Mouse (Mus musculus): ENCODE results near the gene Armh4. TPM values are rescaled to one million over a fixed set of nuclear protein-coding genes. Genes with fewer than 3 reads are reported as not detected.

Gene Armh4
- total RNA-seq, 2 experiments from 2014 or later = 28.4 to 28.5 TPM

GRCm38 (mm10) chr14:49743946-49744526 lies 39.1 kb downstream of the Armh4 start:
- no peak for DNase-seq (ENCODE audit: extremely low spot score in 1 of 2, low spot score in 2 of 2)
- intact Hi-C loops (cut with DNase I) = no loop called here

GRCm38 (mm10) chr14:49739328-49739727 lies 43.9 kb downstream of the Armh4 start:
- intact Hi-C loops (cut with DNase I) = no loop called here
- DNase-seq (ENCODE audit: extremely low spot score in 1 of 2, low spot score in 2 of 2) = no peak

GRCm38 (mm10) chr14:49738441-49739088 lies 44.6 kb downstream of the Armh4 start:
- DNase-seq (ENCODE audit: extremely low spot score in 1 of 2, low spot score in 2 of 2) = no peak
- intact Hi-C loops (cut with DNase I) = no loop called here

- peak in 1 of 2 experiments; percentile 35 for DNase-seq (ENCODE audit: extremely low spot score in 1 of 2, low spot score in 2 of 2)
- intact Hi-C loops (cut with DNase I) = no loop called here
Observed at GRCm38 (mm10) chr14:49733950-49734349, 49.2 kb downstream of the Armh4 start.

GRCm38 (mm10) chr14:49723361-49724054 lies 59.7 kb downstream of the Armh4 start:
- intact Hi-C loops (cut with DNase I) = loop anchor here (5.0 to 10.0 kb wide), 2 partner anchors 59 to 486 kb away; no protein-coding TSS in a partner anchor
- peak; percentile 21 to 27 for DNase-seq (ENCODE audit: extremely low spot score in 1 of 2, low spot score in 2 of 2)

GRCm38 (mm10) chr14:49722782-49723181 lies 60.4 kb downstream of the Armh4 start:
- DNase-seq (ENCODE audit: extremely low spot score in 1 of 2, low spot score in 2 of 2) = no peak
- intact Hi-C loops (cut with DNase I) = loop anchor here (5.0 to 10.0 kb wide), 2 partner anchors 58 to 485 kb away; no protein-coding TSS in a partner anchor

GRCm38 (mm10) chr14:49721281-49721680 lies 61.9 kb downstream of the Armh4 start:
- intact Hi-C loops (cut with DNase I) = loop anchor here (5.0 to 10.0 kb wide), 2 partner anchors 56 to 484 kb away; no protein-coding TSS in a partner anchor

GRCm38 (mm10) chr14:49719678-49720077 lies 63.5 kb downstream of the Armh4 start:
- no peak for DNase-seq (ENCODE audit: extremely low spot score in 1 of 2, low spot score in 2 of 2)
- intact Hi-C loops (cut with DNase I) = loop anchor here (5.0 to 10.0 kb wide), 2 partner anchors 55 to 482 kb away; no protein-coding TSS in a partner anchor

More at GRCm38 (mm10) chr14:49721281-49721680, 61.9 kb downstream of the Armh4 start:
- no peak for DNase-seq (ENCODE audit: extremely low spot score in 1 of 2, low spot score in 2 of 2)

- intact Hi-C loops (cut with DNase I) = no loop called here
- DNase-seq (ENCODE audit: extremely low spot score in 1 of 2, low spot score in 2 of 2) = no peak
Observed at GRCm38 (mm10) chr14:49711016-49711415, 72.2 kb downstream of the Armh4 start.

GRCm38 (mm10) chr14:49703432-49704200 lies 79.6 kb downstream of the Armh4 start:
- no peak for DNase-seq (ENCODE audit: extremely low spot score in 1 of 2, low spot score in 2 of 2)
- intact Hi-C loops (cut with DNase I) = no loop called here

- intact Hi-C loops (cut with DNase I) = no loop called here
- no peak for DNase-seq (ENCODE audit: extremely low spot score in 1 of 2, low spot score in 2 of 2)
Observed at GRCm38 (mm10) chr14:49679511-49680284, 103.5 kb downstream of the Armh4 start.

GRCm38 (mm10) chr14:49676580-49676979 lies 106.6 kb downstream of the Armh4 start:
- DNase-seq (ENCODE audit: extremely low spot score in 1 of 2, low spot score in 2 of 2) = peak in 1 of 2 experiments; percentile 27
- intact Hi-C loops (cut with DNase I) = no loop called here

GRCm38 (mm10) chr14:49660444-49660843 lies 122.7 kb downstream of the Armh4 start:
- intact Hi-C loops (cut with DNase I) = loop anchor here (10.0 kb wide), 1 partner anchor 64 kb away; no protein-coding TSS in a partner anchor
- no peak for DNase-seq (ENCODE audit: extremely low spot score in 1 of 2, low spot score in 2 of 2)

- intact Hi-C loops (cut with DNase I) = no loop called here
Observed at GRCm38 (mm10) chr14:49649191-49649590, 134.0 kb downstream of the Armh4 start.

GRCm38 (mm10) chr14:49637422-49637821 lies 145.8 kb downstream of the Armh4 start:
- intact Hi-C loops (cut with DNase I) = no loop called here

More at GRCm38 (mm10) chr14:49649191-49649590, 134.0 kb downstream of the Armh4 start:
- DNase-seq (ENCODE audit: extremely low spot score in 1 of 2, low spot score in 2 of 2) = no peak

GRCm38 (mm10) chr14:49626055-49626454 lies 157.1 kb downstream of the Armh4 start:
- no peak for DNase-seq (ENCODE audit: extremely low spot score in 1 of 2, low spot score in 2 of 2)
- intact Hi-C loops (cut with DNase I) = no loop called here

More at GRCm38 (mm10) chr14:49637422-49637821, 145.8 kb downstream of the Armh4 start:
- no peak for DNase-seq (ENCODE audit: extremely low spot score in 1 of 2, low spot score in 2 of 2)

All from left cerebral cortex, postnatal 10 days (tissue).